Mouse (Mus musculus) heart, adult 10 weeks (tissue): ENCODE data around the gene Trp53i11. TPM values are rescaled to one million over a fixed set of nuclear protein-coding genes. Genes with fewer than 3 reads are reported as not detected.

ENCODE experiments used
- polyA plus RNA-seq: library from polyadenylated mRNA; stranded (reverse); fragments of 350-450 nt; fragmentation: Illumina TruSeq; extraction: RNeasy Lipid Tissue Mini Kit (QIAGEN cat#74804); gene quantifications from one replicate; pipeline ENCODE4 v1.2.3, GENCODE M21; 2014; ENCODE audit warnings: low read depth, low replicate concordance

Trp53i11 gene
- 27.4 TPM for polyA plus RNA-seq

DNA sequence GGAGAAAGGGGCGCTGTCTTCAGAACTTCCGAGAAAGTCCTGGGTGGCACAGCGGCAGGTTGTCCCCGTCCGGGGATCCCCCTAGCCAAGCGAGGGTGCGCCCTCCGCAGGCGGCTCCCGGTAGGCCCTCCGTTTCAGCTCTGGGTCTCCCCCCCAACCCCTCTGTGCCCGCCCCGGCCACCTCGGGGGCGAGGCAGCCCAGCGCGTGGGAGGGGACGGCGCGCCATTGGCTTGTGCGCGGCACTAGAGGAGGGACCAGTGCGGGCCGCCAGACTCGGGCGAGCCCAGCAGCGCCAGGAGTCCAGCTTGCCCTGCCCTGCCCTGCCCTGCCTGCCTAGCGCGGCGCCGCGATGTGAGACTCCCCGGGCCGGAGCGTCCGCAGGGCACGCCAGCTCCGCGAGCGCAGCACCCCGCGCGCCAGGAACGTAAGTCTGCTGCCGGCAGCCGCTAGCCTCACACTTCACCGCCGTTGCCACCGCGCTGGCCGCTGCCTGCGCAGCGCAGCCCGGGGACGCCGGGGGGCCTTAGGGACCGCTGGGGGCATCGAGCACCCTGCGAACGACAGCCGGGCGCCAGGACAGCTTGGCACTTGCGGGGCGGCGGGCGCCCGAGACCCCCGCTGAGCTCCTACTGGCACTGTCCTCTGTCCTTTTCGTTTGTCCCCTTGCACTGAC, at the start of gene Trp53i11:
Trp53i11 (plus strand) TSS at position 226 of the 674 bp plus-strand sequence.

Other genes with a start within 250 kb of the Trp53i11 start
- 5.2 TPM for gene Prdm11, start 141.4 kb upstream of the Trp53i11 start, polyA plus RNA-seq
- 10.3 TPM for gene Tspan18, start 147.0 kb downstream of the Trp53i11 start, polyA plus RNA-seq